Mouse (Mus musculus) midbrain, embryonic 16.5 days (tissue): Measurements from ENCODE around the gene Kat6b. TPM values are rescaled to one million over a fixed set of nuclear protein-coding genes. Genes with fewer than 3 reads are reported as not detected.

ENCODE experiments used
- ATAC-seq: fragments of 200-750 bp; cut with Nextera tagmentation; 2 replicates; pipeline ENCODE4 v1.8.0; 2017; ENCODE audit warnings: moderate TSS enrichment
- H3K27ac ChIP-seq: fragments of 300-500 bp; sonication (generic); 2 replicates; pipeline ENCODE4 v1.5.1; 2014; ENCODE audit warnings: mild to moderate bottlenecking, low read length, mixed read lengths
- H3K27me3 ChIP-seq: fragments of 300-500 bp; sonication (generic); 2 replicates; pipeline ENCODE4 v1.6.1; 2014; ENCODE audit warnings: low read depth, low read length, mixed read lengths; ENCODE audit not compliant: control insufficient read depth, insufficient read depth
- H3K36me3 ChIP-seq: fragments of 300-500 bp; sonication (generic); 2 replicates; pipeline ENCODE4 v1.6.1; 2014; ENCODE audit warnings: mild to moderate bottlenecking, low read length, moderate library complexity, mixed read lengths; ENCODE audit not compliant: control insufficient read depth, insufficient read depth
- H3K4me1 ChIP-seq: fragments of 300-500 bp; sonication (generic); 2 replicates; pipeline ENCODE4 v1.6.1; 2014; ENCODE audit warnings: mild to moderate bottlenecking, low read length, mixed read lengths; ENCODE audit not compliant: control insufficient read depth, insufficient read depth
- H3K4me2 ChIP-seq: fragments of 300-500 bp; sonication (generic); 2 replicates; pipeline ENCODE4 v1.6.1; 2014; ENCODE audit warnings: mild to moderate bottlenecking, low read length, mixed read lengths
- H3K4me3 ChIP-seq: fragments of 300-500 bp; sonication (generic); 2 replicates; pipeline ENCODE4 v1.5.1; 2014; ENCODE audit warnings: low read depth, mild to moderate bottlenecking, low read length, moderate library complexity, mixed read lengths
- H3K9ac ChIP-seq: fragments of 300-500 bp; sonication (generic); 2 replicates; pipeline ENCODE4 v1.6.1; 2014; ENCODE audit warnings: low read depth, low read length, mixed read lengths
- H3K9me3 ChIP-seq: fragments of 300-500 bp; sonication (generic); replicated peaks from 2 replicates; pipeline ENCODE4 v1.6.1; 2014; ENCODE audit warnings: mild to moderate bottlenecking, low read length, mixed read lengths; ENCODE audit not compliant: control insufficient read depth, poor library complexity, severe bottlenecking
- WGBS: fragments of 180-500 bp; shearing (Covaris S2); extraction: QIAGEN DNeasy Blood & Tissue Kit; methylation state at CpG from one replicate; pipeline ENCODE4 v1.1.7; 2014; 5-methylcytosine and 5-hydroxymethylcytosine counted together
- polyA plus RNA-seq: library from polyadenylated mRNA; unstranded; fragments of >200 nt; fragmentation: Nextera tagmentation; extraction: Ambion mirVana; gene quantifications from 2 replicates; pipeline ENCODE4 v1.2.1, GENCODE M21; 2015

The Kat6b gene
- polyA plus RNA-seq, 1 experiment from 2014 or later: 17.2 TPM

DNA sequence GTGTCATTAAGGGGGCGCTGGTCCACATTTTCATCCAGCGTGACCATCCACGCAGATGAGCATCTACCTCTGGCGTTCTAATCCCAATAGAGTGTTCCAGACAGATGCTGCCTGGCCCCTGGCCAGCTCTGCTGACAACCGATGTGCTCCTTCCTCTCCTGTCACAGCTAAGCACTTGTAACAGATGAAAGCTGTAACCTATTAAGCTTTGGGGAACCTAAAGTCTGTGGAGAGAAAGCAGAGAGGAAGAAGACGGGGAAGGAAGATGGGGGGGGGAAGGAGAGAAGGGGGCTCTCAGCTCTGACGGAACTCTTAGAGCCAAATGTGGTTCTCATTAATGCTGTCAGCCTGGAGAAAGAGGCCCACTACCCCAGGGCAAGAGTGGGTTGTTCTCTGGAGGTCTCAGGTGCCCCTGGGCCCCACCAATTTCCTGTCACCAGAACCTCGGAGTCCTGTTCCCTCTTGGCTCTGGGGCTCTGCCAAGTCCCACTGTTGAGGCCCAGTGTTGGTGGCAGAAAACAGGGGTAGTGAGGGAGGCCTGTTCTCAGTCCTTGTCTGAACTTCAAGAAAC, 198.5 kb downstream of the Kat6b start:
- no peaks in the 10 kb centered on the region for H3K27me3 ChIP-seq
- no peak overlapping the region for H3K9ac ChIP-seq
- H3K9me3 ChIP-seq: no peaks in the 10 kb centered on the region
- H3K4me2 ChIP-seq: no peak overlapping the region
- WGBS: 46% methylated on average over 8 of the region's 8 CpGs
- ATAC-seq: no peak
- no peak overlapping the region for H3K27ac ChIP-seq
- H3K4me1 ChIP-seq: peaks cover 5% of the 10 kb centered on the region; the same call in 1 of the 2 replicates
- no peaks in the 10 kb centered on the region for H3K36me3 ChIP-seq
- H3K4me3 ChIP-seq: no peak overlapping the region

GRCm38 (mm10) chr14:21682681-21683129, 201.5 kb downstream of the Kat6b start:
- Histone ChIP-seq H3K4me2 (peak overlapping the region; percentile 41), H3K9me3 (no peaks in the 10 kb centered on the region), H3K4me1 (peaks cover 11% of the 10 kb centered on the region; the same call in 1 of the 2 replicates), H3K36me3 (no peaks in the 10 kb centered on the region), H3K27ac (0 out of 2 replicates have a peak overlapping the region, but pooled peaks have one; percentile 3), H3K4me3 (no peak overlapping the region; the same call in 1 of the 2 replicates), H3K27me3 (peaks cover 3% of the 10 kb centered on the region), H3K9ac (no peak overlapping the region; the same call in 1 of the 2 replicates)
- under 1% methylated on average over 9 of the region's 9 CpGs for WGBS
- ATAC-seq: peak; percentile 49

GRCm38 (mm10) chr14:21683834-21684233, 202.6 kb downstream of the Kat6b start:
- Histone ChIP-seq H3K4me1 (peaks cover 11% of the 10 kb centered on the region; the same call in 1 of the 2 replicates), H3K4me2 (no peak overlapping the region), H3K27me3 (peaks cover 3% of the 10 kb centered on the region), H3K9me3 (no peaks in the 10 kb centered on the region), H3K4me3 (no peak overlapping the region), H3K9ac (no peak overlapping the region), H3K36me3 (no peaks in the 10 kb centered on the region), H3K27ac (no peak overlapping the region)
- WGBS: 69% methylated on average over 4 of the region's 4 CpGs
- ATAC-seq: no peak

- H3K9me3 ChIP-seq: no peaks in the 10 kb centered on the region
- WGBS: 87% methylated on average over 10 of the region's 10 CpGs
- H3K9ac ChIP-seq: no peak overlapping the region
- peaks cover 3% of the 10 kb centered on the region for H3K27me3 ChIP-seq
- no peak overlapping the region for H3K27ac ChIP-seq
- H3K4me1 ChIP-seq: peaks cover 11% of the 10 kb centered on the region; the same call in 1 of the 2 replicates
- H3K36me3 ChIP-seq: no peaks in the 10 kb centered on the region
- no peak overlapping the region for H3K4me2 ChIP-seq
- no peak for ATAC-seq
- no peak overlapping the region for H3K4me3 ChIP-seq
Observed at GRCm38 (mm10) chr14:21685411-21686146, 204.3 kb downstream of the Kat6b start.

DNA sequence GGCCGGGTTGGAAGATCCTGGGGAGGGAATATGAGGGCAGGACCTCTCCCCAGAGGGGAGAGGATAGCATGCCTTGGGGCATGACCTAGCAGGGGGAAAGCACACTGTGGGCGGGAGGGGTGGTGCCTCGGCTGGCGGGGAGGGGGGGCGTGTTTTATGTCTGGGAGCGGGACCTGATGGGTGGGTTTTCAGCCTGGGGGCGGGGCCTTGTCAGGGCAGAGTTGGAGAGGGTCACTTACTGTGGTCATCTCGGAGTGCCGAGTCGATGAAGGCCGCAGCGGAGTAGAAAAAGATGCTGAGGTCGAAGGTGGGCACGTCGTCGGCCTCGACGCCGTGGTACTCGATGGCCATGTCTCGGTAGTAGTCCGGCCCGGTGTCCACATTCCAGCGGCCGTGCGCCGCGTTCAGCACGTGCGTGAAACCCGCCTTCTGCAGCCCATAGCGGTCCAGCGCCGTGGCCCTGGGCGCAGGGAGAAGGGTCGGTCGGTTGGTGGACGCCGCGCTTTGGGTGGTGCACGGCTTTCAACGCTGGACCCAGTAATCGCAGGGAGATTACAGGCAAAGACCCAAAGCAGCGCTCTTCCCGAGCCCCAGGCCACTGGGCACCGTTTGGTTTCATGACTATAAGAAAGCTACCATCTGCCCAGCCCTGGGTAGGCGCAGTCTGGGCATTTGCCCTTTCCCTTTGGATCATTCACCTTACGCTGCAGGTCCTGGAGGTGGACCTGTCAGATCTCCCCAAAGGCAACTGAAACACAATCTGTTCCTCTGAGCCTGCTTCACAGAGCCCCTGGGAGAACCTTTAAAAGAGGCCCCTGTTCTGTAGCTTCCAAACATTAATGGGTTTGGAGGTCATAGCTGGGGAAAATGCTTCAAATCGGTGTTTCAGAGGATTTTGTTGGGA, 205.4 kb downstream of the Kat6b start:
- Histone ChIP-seq H3K27ac (no peak overlapping the region), H3K4me1 (peaks cover 11% of the 10 kb centered on the region; the same call in 1 of the 2 replicates), H3K27me3 (peaks cover 3% of the 10 kb centered on the region), H3K36me3 (no peaks in the 10 kb centered on the region), H3K9me3 (no peaks in the 10 kb centered on the region), H3K4me3 (peak overlapping the region; percentile 24), H3K9ac (no peak overlapping the region), H3K4me2 (peak overlapping the region; percentile 53)
- ATAC-seq: no peak
- WGBS: 7% methylated on average over 48 of the region's 49 CpGs

- ATAC-seq: no peak
- H3K36me3 ChIP-seq: no peaks in the 10 kb centered on the region
- no peak overlapping the region for H3K9ac ChIP-seq
- peaks cover 3% of the 10 kb centered on the region for H3K27me3 ChIP-seq
- H3K9me3 ChIP-seq: no peaks in the 10 kb centered on the region
- H3K4me3 ChIP-seq: no peak overlapping the region
- peaks cover 6% of the 10 kb centered on the region; the same call in 1 of the 2 replicates for H3K4me1 ChIP-seq
- H3K27ac ChIP-seq: no peak overlapping the region
- no peak overlapping the region for H3K4me2 ChIP-seq
- 90% methylated on average over 3 of the region's 3 CpGs for WGBS
Observed at GRCm38 (mm10) chr14:21691070-21691469, 209.8 kb downstream of the Kat6b start.

DNA sequence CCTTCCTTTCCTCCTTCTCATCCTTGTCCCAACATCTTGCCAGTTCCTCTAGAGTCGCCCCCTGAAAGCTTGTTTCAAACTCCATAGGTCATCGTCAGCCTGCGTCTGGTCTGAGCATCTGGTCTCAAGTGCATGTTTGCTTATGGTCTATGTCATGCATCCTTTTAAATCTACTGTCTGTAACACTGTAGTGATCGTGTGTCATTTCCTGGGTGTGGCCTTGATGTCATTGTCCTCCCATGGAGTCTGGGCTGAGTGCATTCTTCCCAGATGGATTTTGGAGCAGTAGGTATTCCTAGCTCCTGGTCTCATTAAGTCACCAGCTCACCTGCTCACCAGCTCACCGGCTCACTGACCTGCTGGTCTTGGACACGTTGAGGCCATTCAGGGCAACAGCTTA, 213.8 kb downstream of the Kat6b start:
- H3K4me1 ChIP-seq: no peaks in the 10 kb centered on the region
- H3K36me3 ChIP-seq: no peaks in the 10 kb centered on the region
- 88% methylated on average over 6 of the region's 6 CpGs for WGBS

DNA sequence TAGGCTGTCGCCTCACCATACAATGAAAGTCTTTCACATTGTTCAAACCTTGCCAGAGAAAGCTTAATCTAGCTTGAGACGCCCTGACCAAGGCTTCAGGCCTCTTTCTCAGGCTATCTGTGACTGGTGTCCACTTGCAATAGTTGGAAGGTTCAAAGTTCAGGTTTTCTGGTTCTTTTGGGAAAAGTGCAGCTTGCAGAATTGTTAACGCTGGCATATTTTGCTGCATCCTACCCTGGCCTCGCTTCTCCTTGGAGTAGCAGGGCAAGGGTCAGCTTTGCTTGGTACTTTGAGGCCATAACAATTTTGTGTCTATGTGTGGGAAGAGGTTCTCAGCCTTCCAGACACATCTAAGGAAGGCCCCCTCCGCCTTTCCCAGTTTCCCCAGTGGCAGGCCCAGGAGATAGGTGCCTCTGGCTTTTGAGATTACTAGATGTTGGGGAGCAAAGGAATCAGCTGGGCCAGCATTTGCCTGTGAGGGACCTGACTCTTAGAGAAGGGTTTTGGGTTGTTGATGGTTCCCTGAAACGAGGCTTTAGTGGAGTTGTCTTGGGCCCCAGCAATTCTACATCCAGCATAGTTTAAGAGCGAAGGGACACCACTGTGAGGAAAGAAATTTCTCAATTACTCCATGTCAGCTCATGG, 215.1 kb downstream of the Kat6b start:
- no peak overlapping the region for H3K27ac ChIP-seq
- H3K36me3 ChIP-seq: no peaks in the 10 kb centered on the region
- no peaks in the 10 kb centered on the region for H3K4me1 ChIP-seq
- no peaks in the 10 kb centered on the region for H3K27me3 ChIP-seq
- H3K4me3 ChIP-seq: no peak overlapping the region
- H3K9me3 ChIP-seq: no peaks in the 10 kb centered on the region
- WGBS: 82% methylated on average over 7 of the region's 7 CpGs
- H3K4me2 ChIP-seq: no peak overlapping the region
- H3K9ac ChIP-seq: no peak overlapping the region
- ATAC-seq: no peak

More for the DNA sequence above, 213.8 kb downstream of the Kat6b start:
- Histone ChIP-seq H3K9me3 (no peaks in the 10 kb centered on the region), H3K27me3 (no peaks in the 10 kb centered on the region), H3K4me2 (no peak overlapping the region), H3K27ac (no peak overlapping the region), H3K4me3 (no peak overlapping the region), H3K9ac (no peak overlapping the region)
- ATAC-seq: no peak
